Mouse (Mus musculus) CH12.LX (cell line): ENCODE measurements around the gene Mex3d. TPM values are rescaled to one million over a fixed set of nuclear protein-coding genes. Genes with fewer than 3 reads are reported as not detected.

Experiments used
- DNase-seq: peaks from one replicate; pipeline ENCODE4 v3.0.0-alpha.2; 2013; ENCODE audit errors: extremely low read depth
- H3K27ac ChIP-seq: 2 replicates; pipeline ENCODE4 v1.5.1; 2012; ENCODE audit warnings: low read depth, mild to moderate bottlenecking, control low read depth, moderate library complexity; ENCODE audit not compliant: insufficient read depth
- H3K27me3 ChIP-seq: replicated peaks from 2 replicates; pipeline ENCODE3; 2012; ENCODE audit warnings: inconsistent platforms
- H3K36me3 ChIP-seq, 2 experiments: replicated peaks in 1 of 2; 2 replicates each; pipeline versions ENCODE3 to v1.6.1; 2012; ENCODE audit warnings: inconsistent platforms in 1 of 2, low read length in 1 of 2, mild to moderate bottlenecking in 1 of 2, mixed read lengths in 1 of 2, moderate library complexity in 1 of 2; ENCODE audit not compliant: control insufficient read depth in 1 of 2, insufficient read depth in 1 of 2
- H3K4me1 ChIP-seq, 2 experiments: 2 replicates each; pipeline ENCODE4 v1.6.1; 2012; ENCODE audit warnings: inconsistent platforms in 1 of 2, moderate library complexity in 1 of 2; ENCODE audit not compliant: insufficient read depth in 2 of 2, control insufficient read depth in 1 of 2
- H3K4me2 ChIP-seq: 2 replicates; pipeline ENCODE4 v1.6.1; 2012; ENCODE audit warnings: low read depth, mild to moderate bottlenecking, control low read depth; ENCODE audit not compliant: poor library complexity, insufficient read depth, severe bottlenecking
- H3K4me3 ChIP-seq, 3 experiments: fragments of 150-350 bp in 1 of 3; sonication (generic) in 1 of 3; replicated peaks in 1 of 3; 2 replicates each; pipeline versions ENCODE3 to v1.5.1; 2011 to 2012; ENCODE audit warnings: low read depth in 2 of 3, low read length in 2 of 3, mild to moderate bottlenecking in 2 of 3, moderate library complexity in 2 of 3, control low read depth in 1 of 3, improper control_type of control experiment in 1 of 3, inconsistent platforms in 1 of 3, mixed read lengths in 1 of 3; ENCODE audit not compliant: poor library complexity in 1 of 3
- H3K79me2 ChIP-seq: replicated peaks from 2 replicates; pipeline ENCODE4 v1.6.1; 2012; ENCODE audit warnings: mild to moderate bottlenecking, moderate library complexity; ENCODE audit not compliant: control insufficient read depth, poor library complexity, insufficient read depth, severe bottlenecking; ENCODE audit errors: extremely low read depth
- H3K9ac ChIP-seq: 2 replicates; pipeline ENCODE4 v1.6.1; 2012; ENCODE audit warnings: low read depth, mild to moderate bottlenecking, control low read depth, moderate library complexity; ENCODE audit not compliant: insufficient read depth
- H3K9me3 ChIP-seq: replicated peaks from 2 replicates; pipeline ENCODE3; 2012; ENCODE audit warnings: low read length, inconsistent platforms, mixed read lengths
- CTCF ChIP-seq, 2 experiments: IDR thresholded peaks in 1 of 2; conservative IDR thresholded peaks in 1 of 2; 2 replicates each; pipeline ENCODE4 v1.5.1; 2011 to 2012; ENCODE audit warnings: low read depth in 2 of 2, low read length in 2 of 2, improper control_type of control experiment in 1 of 2, inconsistent platforms in 1 of 2, mild to moderate bottlenecking in 1 of 2, moderate library complexity in 1 of 2
- EP300 ChIP-seq: IDR thresholded peaks from 2 replicates; pipeline ENCODE4 v1.6.1; 2011; ENCODE audit warnings: low read length, improper control_type of control experiment
- GABPA ChIP-seq: IDR thresholded peaks from 2 replicates; pipeline ENCODE4 v1.6.1; 2012; ENCODE audit warnings: low read depth, low read length, improper control_type of control experiment, inconsistent platforms; ENCODE audit not compliant: insufficient replicate concordance
- JUND ChIP-seq: conservative IDR thresholded peaks from 2 replicates; pipeline ENCODE4 v1.6.1; 2011; ENCODE audit warnings: low read depth, low read length, improper control_type of control experiment
- MAX ChIP-seq: IDR thresholded peaks from 2 replicates; pipeline ENCODE4 v1.6.1; 2011; ENCODE audit warnings: low read length, improper control_type of control experiment
- MEF2A ChIP-seq: IDR thresholded peaks from 2 replicates; pipeline ENCODE4 v1.6.1; 2014; ENCODE audit warnings: low read depth, mild to moderate bottlenecking, inconsistent platforms, low read length, improper control_type of control experiment, borderline replicate concordance
- MXI1 ChIP-seq: IDR thresholded peaks from 2 replicates; pipeline ENCODE4 v1.6.1; 2011; ENCODE audit warnings: mild to moderate bottlenecking, low read depth, low read length, improper control_type of control experiment
- POLR2AphosphoS2 ChIP-seq: IDR thresholded peaks from 2 replicates; pipeline ENCODE4 v1.6.1; 2011; ENCODE audit warnings: low read depth, low read length, improper control_type of control experiment
- RAD21 ChIP-seq: IDR thresholded peaks from 2 replicates; pipeline ENCODE4 v1.6.1; 2011; ENCODE audit warnings: low read depth, mild to moderate bottlenecking, low read length, improper control_type of control experiment, moderate library complexity
- SMC3 ChIP-seq: IDR thresholded peaks from 2 replicates; pipeline ENCODE4 v1.6.1; 2011; ENCODE audit warnings: low read depth, low read length, improper control_type of control experiment
- USF2 ChIP-seq: conservative IDR thresholded peaks from 2 replicates; pipeline ENCODE4 v1.6.1; 2011; ENCODE audit warnings: low read depth, low read length, improper control_type of control experiment
- ZC3H11A ChIP-seq: IDR thresholded peaks from 2 replicates; pipeline ENCODE4 v1.6.1; 2012; ENCODE audit warnings: low read depth, mild to moderate bottlenecking, inconsistent platforms, low read length, improper control_type of control experiment
- ZNF384 ChIP-seq: IDR thresholded peaks from 2 replicates; pipeline ENCODE4 v1.6.1; 2012; ENCODE audit warnings: low read depth, low read length, improper control_type of control experiment, inconsistent platforms
- dilution Hi-C: fragments of 300-500 bp; cut with MboI; formaldehyde crosslinking; loops from 2 replicates; pipeline ENCODE4 v1.14.3; 2020; ENCODE audit warnings: low sequenced_read_pairs; ENCODE audit not compliant: extremely low pct_unique_long_range_greater_than_20kb, extremely low pct_ligation_motif_present
- in situ Hi-C: fragments of 300-500 bp; cut with MboI; formaldehyde crosslinking; loops from 3 replicates; pipeline ENCODE4 v1.14.3; 2019; ENCODE audit warnings: low sequenced_read_pairs, low pct_ligation_motif_present, low pct_unique_long_range_greater_than_20kb, mixed read lengths
- polyA plus RNA-seq: library from polyadenylated mRNA; unstranded; fragments of >175 nt; gene quantifications from 2 replicates; pipeline ENCODE4 v1.2.1, GENCODE M21; 2012; ENCODE audit warnings: low read depth; ENCODE audit not compliant: insufficient read length
- total RNA-seq, 2 experiments: library from RNA; depleted of rRNA; stranded (reverse); fragments of 300-350 nt in 1 of 2; fragments of >200 nt in 1 of 2; gene quantifications; 2 replicates each; pipeline ENCODE4 v1.2.3; 2012 to 2014

The Mex3d gene
- total and polyA plus RNA-seq, 3 experiments, result 5.9 to 8.5 (median 6.6) TPM

DNA sequence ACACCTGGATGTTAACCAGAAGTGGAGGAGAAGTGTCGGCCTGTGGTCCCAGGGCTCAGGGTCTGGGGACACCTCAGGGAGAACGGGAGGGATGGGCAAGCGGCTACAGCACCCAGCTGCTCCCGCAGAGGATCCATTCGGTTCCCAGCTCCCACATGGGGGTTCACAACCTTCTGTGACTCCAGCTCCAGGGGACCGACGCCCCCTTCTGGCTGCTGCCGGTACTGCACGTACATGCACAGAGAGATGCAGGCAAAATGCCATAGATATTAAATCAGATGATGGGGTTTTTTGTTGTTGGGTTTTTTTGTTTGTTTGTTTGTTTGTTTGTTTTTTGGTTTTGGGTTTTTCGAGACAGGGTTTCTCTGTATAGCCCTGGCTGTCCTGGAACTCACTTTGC, 9.7 kb downstream of the Mex3d start:
- in situ Hi-C loops, result no loop called here
- peaks cover 17 to 28% of the 10 kb centered on the region in 2 experiments for H3K36me3 ChIP-seq
- H3K4me1 ChIP-seq, result peaks cover 0 to 2% of the 10 kb centered on the region in 2 experiments; a peak in 2 of 4 replicates
- no peak overlapping the region for H3K4me2 ChIP-seq
- H3K9ac ChIP-seq, result no peak overlapping the region
- no peaks in the 10 kb centered on the region for H3K27me3 ChIP-seq
- TF ChIP-seq JUND (no peak), CTCF (conservative IDR thresholded peaks at IDR 0.05 in 1 of 2, IDR thresholded peaks at IDR 0.05 in 1 of 2; ENCODE audit: low read depth in 2 of 2, low read length in 2 of 2) (peak; percentile 47 to 50; a peak in 3 of 4 replicates)
- dilution Hi-C loops, result no loop called here
- DNase-seq, result no peak
- no peak overlapping the region for H3K4me3 ChIP-seq
- peaks cover 9% of the 10 kb centered on the region for H3K9me3 ChIP-seq
- no peak overlapping the region for H3K27ac ChIP-seq
- no peaks in the 10 kb centered on the region for H3K79me2 ChIP-seq

DNA sequence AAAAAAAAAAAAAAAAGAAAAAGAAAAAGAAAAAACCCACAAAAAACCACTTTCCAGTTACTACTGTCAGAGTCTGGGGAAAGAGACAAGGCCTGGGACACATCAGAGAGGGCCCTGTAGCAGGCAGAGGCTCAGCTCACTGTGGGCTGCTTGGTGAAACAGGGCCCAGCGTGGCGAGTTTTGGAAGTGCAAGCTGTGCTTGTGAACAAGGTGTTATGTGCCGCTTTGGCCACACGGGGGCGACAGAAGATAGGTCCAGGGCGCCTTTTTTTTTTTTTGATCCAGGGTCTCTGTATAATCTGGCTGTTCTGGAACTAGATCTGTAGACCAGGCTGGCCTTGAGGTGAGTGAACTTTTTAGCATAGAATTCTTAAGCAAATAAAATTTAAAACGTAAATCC, 11.3 kb downstream of the Mex3d start:
- in situ Hi-C loops (no loop called here), dilution Hi-C loops (no loop called here)
- Histone ChIP-seq H3K4me2 (no peak overlapping the region), H3K9ac (no peak overlapping the region), H3K9me3 (peaks cover 9% of the 10 kb centered on the region), H3K36me3 (peaks cover 4 to 13% of the 10 kb centered on the region in 2 experiments), H3K4me3 (no peak overlapping the region), H3K27ac (no peak overlapping the region), H3K4me1 (peaks cover 6 to 12% of the 10 kb centered on the region in 2 experiments), H3K27me3 (peaks cover 3% of the 10 kb centered on the region), H3K79me2 (no peaks in the 10 kb centered on the region)
- DNase-seq, result peak; percentile 94
- TF ChIP-seq EP300 (no peak), GABPA (no peak), ZC3H11A (peak; percentile 66), ZNF384 (peak; percentile 99), CTCF (conservative IDR thresholded peaks at IDR 0.05 in 1 of 2, IDR thresholded peaks at IDR 0.05 in 1 of 2; ENCODE audit: low read depth in 2 of 2, low read length in 2 of 2) (peak; percentile 65 to 99), RAD21 (peak; percentile 90), SMC3 (peak; percentile 88), USF2 (no peak), MAX (no peak), MXI1 (peak; percentile 24; the same call in 1 of the 2 replicates)

DNA sequence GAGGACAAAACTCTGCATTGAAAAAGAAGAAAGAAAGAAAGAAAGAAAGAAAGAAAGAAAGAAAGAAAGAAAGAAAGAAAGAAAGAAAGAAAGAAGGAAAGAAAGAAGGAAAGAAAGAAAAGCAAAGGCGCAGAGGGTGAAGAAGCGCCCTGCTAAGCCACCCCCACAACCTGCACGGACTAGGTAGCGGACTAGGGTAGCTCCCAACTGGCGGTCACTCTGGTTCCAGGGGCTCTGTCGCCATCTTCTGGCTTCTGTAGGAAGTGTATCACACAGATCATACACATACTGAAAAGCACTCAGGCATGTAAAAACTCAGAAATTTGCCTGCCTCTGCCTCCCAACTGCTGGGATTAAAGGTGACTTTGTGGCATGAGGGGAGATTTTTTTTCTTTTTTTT, 13.4 kb downstream of the Mex3d start:
- peaks cover 6 to 15% of the 10 kb centered on the region in 2 experiments for H3K4me1 ChIP-seq
- peak; percentile 70 for DNase-seq
- no peak for TF ChIP-seq POLR2AphosphoS2
- TF ChIP-seq SMC3, result peak; percentile 47
- TF ChIP-seq MEF2A, result no peak
- peak; percentile 24 to 78; a peak in 3 of 4 replicates for TF ChIP-seq CTCF (conservative IDR thresholded peaks at IDR 0.05 in 1 of 2, IDR thresholded peaks at IDR 0.05 in 1 of 2; ENCODE audit: low read depth in 2 of 2, low read length in 2 of 2)
- TF ChIP-seq RAD21, result peak; percentile 77
- H3K4me3 ChIP-seq, result no peak overlapping the region
- H3K27ac ChIP-seq, result no peak overlapping the region
- H3K9ac ChIP-seq, result no peak overlapping the region
- no peaks in the 10 kb centered on the region for H3K36me3 ChIP-seq
- H3K9me3 ChIP-seq, result peaks cover 9% of the 10 kb centered on the region
- peaks cover 7% of the 10 kb centered on the region for H3K27me3 ChIP-seq
- in situ Hi-C loops (loop anchor here (5.0 kb wide), 1 partner anchor 133 kb away; no protein-coding TSS in a partner anchor), dilution Hi-C loops (no loop called here)
- H3K79me2 ChIP-seq, result no peaks in the 10 kb centered on the region
- no peak overlapping the region for H3K4me2 ChIP-seq
